Mouse (Mus musculus): ENCODE measurements around the gene Slc41a2.
"Not testable (repeated sequence)": the region's sequence is repeated elsewhere in the genome, so short reads cannot be mapped to it uniquely, and the experiment has no call there.

Gene Slc41a2

GRCm38 (mm10) chr10:83353680-83354332 lies 16.1 kb upstream of the Slc41a2 start:
- peak; percentile 64 for DNase-seq (ENCODE audit: low read depth, low spot score)

- not testable (repeated sequence) for DNase-seq (ENCODE audit: low read depth, low spot score)
Measured at GRCm38 (mm10) chr10:83351779-83352178, 14.1 kb upstream of the Slc41a2 start.

GRCm38 (mm10) chr10:83350689-83351088 lies 13.0 kb upstream of the Slc41a2 start:
- DNase-seq (ENCODE audit: low read depth, low spot score), result no peak

- DNase-seq (ENCODE audit: low read depth, low spot score), result no peak
Measured at GRCm38 (mm10) chr10:83347494-83347893, 9.8 kb upstream of the Slc41a2 start.

GRCm38 (mm10) chr10:83346359-83346736 lies 8.7 kb upstream of the Slc41a2 start:
- DNase-seq (ENCODE audit: low read depth, low spot score), result no peak

GRCm38 (mm10) chr10:83345693-83346358 lies 8.1 kb upstream of the Slc41a2 start:
- no peak for DNase-seq (ENCODE audit: low read depth, low spot score)

GRCm38 (mm10) chr10:83343828-83344685 lies 6.4 kb upstream of the Slc41a2 start:
- DNase-seq (ENCODE audit: low read depth, low spot score), result no peak

GRCm38 (mm10) chr10:83343171-83343570 lies 5.5 kb upstream of the Slc41a2 start:
- peak; percentile 87 for DNase-seq (ENCODE audit: low read depth, low spot score)

GRCm38 (mm10) chr10:83341226-83341625 lies 3.5 kb upstream of the Slc41a2 start:
- DNase-seq (ENCODE audit: low read depth, low spot score), result no peak

- no peak for DNase-seq (ENCODE audit: low read depth, low spot score)
Measured at GRCm38 (mm10) chr10:83337971-83338598, 403 bp upstream of the Slc41a2 start.

GRCm38 (mm10) chr10:83336336-83336735 lies 1.3 kb downstream of the Slc41a2 start:
- no peak for DNase-seq (ENCODE audit: low read depth, low spot score)

- DNase-seq (ENCODE audit: low read depth, low spot score), result no peak
Measured at GRCm38 (mm10) chr10:83332581-83332980, 5.1 kb downstream of the Slc41a2 start.

- no peak for DNase-seq (ENCODE audit: low read depth, low spot score)
Measured at GRCm38 (mm10) chr10:83331811-83332210, 5.9 kb downstream of the Slc41a2 start.

GRCm38 (mm10) chr10:83330336-83330735 lies 7.3 kb downstream of the Slc41a2 start:
- DNase-seq (ENCODE audit: low read depth, low spot score), result no peak

GRCm38 (mm10) chr10:83328791-83329190 lies 8.9 kb downstream of the Slc41a2 start:
- no peak for DNase-seq (ENCODE audit: low read depth, low spot score)

- DNase-seq (ENCODE audit: low read depth, low spot score), result no peak
Measured at GRCm38 (mm10) chr10:83326648-83327285, 10.9 kb downstream of the Slc41a2 start.

GRCm38 (mm10) chr10:83325903-83326302 lies 11.8 kb downstream of the Slc41a2 start:
- no peak for DNase-seq (ENCODE audit: low read depth, low spot score)

GRCm38 (mm10) chr10:83324871-83325270 lies 12.8 kb downstream of the Slc41a2 start:
- DNase-seq (ENCODE audit: low read depth, low spot score), result no peak

- peak; percentile 34 for DNase-seq (ENCODE audit: low read depth, low spot score)
Measured at GRCm38 (mm10) chr10:83322551-83323100, 15.1 kb downstream of the Slc41a2 start.

- no peak for DNase-seq (ENCODE audit: low read depth, low spot score)
Measured at GRCm38 (mm10) chr10:83321528-83321927, 16.2 kb downstream of the Slc41a2 start.

GRCm38 (mm10) chr10:83320870-83321269 lies 16.8 kb downstream of the Slc41a2 start:
- peak; percentile 93 for DNase-seq (ENCODE audit: low read depth, low spot score)

Data from brain, adult 2 months (tissue).